Mouse (Mus musculus) hindbrain, embryonic 14.5 days (tissue): ENCODE measurements at regions not wholly inside any gene's neighbourhood (a gene's known extent, or its start where the extent isn't known, plus 50 kb on each side); places are given as distances from the start of the nearest gene placed in this dataset.

Experiments
- ATAC-seq: fragments of 200-750 bp; cut with Nextera tagmentation; 2 replicates; pipeline ENCODE4 v1.8.0; 2017; ENCODE audit warnings: moderate number of reproducible peaks, mild to moderate bottlenecking, moderate TSS enrichment, moderate library complexity; ENCODE audit not compliant: low FRiP score
- DNase-seq: peaks from one replicate; pipeline ENCODE4 v3.0.0-alpha.2; 2015; ENCODE audit warnings: low spot score
- H3K27ac ChIP-seq: fragments of 300-500 bp; sonication (generic); 2 replicates; pipeline ENCODE4 v1.5.1; 2014; ENCODE audit warnings: mild to moderate bottlenecking, moderate library complexity
- H3K27me3 ChIP-seq: fragments of 300-500 bp; sonication (generic); 2 replicates; pipeline ENCODE4 v1.6.1; 2014; ENCODE audit warnings: mild to moderate bottlenecking, low read length, mixed read lengths; ENCODE audit not compliant: control insufficient read depth, insufficient read depth
- H3K36me3 ChIP-seq: fragments of 300-500 bp; sonication (generic); replicated peaks from 2 replicates; pipeline ENCODE4 v1.6.1; 2014; ENCODE audit not compliant: control insufficient read depth, insufficient read depth
- H3K4me1 ChIP-seq: fragments of 300-500 bp; sonication (generic); replicated peaks from 2 replicates; pipeline ENCODE4 v1.6.1; 2014; ENCODE audit warnings: antibody characterized with exemption, low read length, mixed read lengths; ENCODE audit not compliant: control insufficient read depth, insufficient read depth
- H3K4me2 ChIP-seq: fragments of 300-500 bp; sonication (generic); replicated peaks from 2 replicates; pipeline ENCODE4 v1.6.1; 2014; ENCODE audit warnings: mild to moderate bottlenecking, moderate library complexity
- H3K4me3 ChIP-seq: fragments of 300-500 bp; sonication (generic); replicated peaks from 2 replicates; pipeline ENCODE4 v1.5.1; 2014; ENCODE audit warnings: mild to moderate bottlenecking, low read length
- H3K9ac ChIP-seq: fragments of 300-500 bp; sonication (generic); 2 replicates; pipeline ENCODE4 v1.6.1; 2014
- H3K9me3 ChIP-seq: fragments of 300-500 bp; sonication (generic); 2 replicates; pipeline ENCODE4 v1.6.1; 2016; ENCODE audit warnings: low read length; ENCODE audit not compliant: control insufficient read depth

- DNase-seq (no peak), ATAC-seq (no peak)
- Histone ChIP-seq H3K9ac (no peak overlapping the region), H3K36me3 (no peaks in the 10 kb centered on the region), H3K27me3 (no peaks in the 10 kb centered on the region), H3K4me3 (no peak overlapping the region), H3K4me2 (no peak overlapping the region), H3K27ac (no peak overlapping the region), H3K4me1 (no peaks in the 10 kb centered on the region), H3K9me3 (no peaks in the 10 kb centered on the region)
These were observed 545.8 kb upstream of the Cpeb2 start for GRCm38 (mm10) chr5:42687176-42687575.
